Comparison of ENCODE assay signal across 15 mouse cellular contexts in the genomic region with DNA sequence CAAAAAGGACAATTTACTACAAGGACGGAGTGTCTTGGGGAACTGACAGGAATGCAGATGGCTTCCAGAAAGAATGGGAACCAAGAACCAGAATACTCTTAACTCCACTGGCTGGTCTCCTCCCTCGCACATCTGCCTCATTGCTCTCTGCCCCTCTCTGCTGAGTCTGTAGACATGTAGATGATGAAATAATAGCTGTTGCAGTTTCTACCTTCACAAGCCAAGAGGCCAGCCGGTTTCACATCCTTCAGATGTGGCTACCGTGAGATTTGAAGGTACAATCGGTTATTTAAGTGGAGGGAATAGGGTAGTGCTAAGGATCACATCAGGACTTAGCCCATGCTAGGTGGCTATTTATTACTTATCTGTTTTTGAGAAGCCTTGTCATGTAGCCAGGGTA.
"Had no signal": no experiment of that assay in that cellular context is flagged by ENCODE, and none has a peak within 500 bp of the region (broad histone marks: within the 10 kb centered on the region; RNA-seq: fewer than 3 reads in every experiment).

No protein-coding gene starts in this region.

- H3K4me1 ChIP-seq: kidney, embryonic 15.5 days; midbrain, embryonic 10.5 days; neural tube, embryonic 12.5 days had no signal

- ATAC-seq: intestine, embryonic 16.5 days had no signal

- H3K27me3 ChIP-seq: kidney, embryonic 15.5 days; limb, embryonic 13.5 days; lung, embryonic 15.5 days; neural tube, embryonic 12.5 days had no signal

- H3K4me2 ChIP-seq: kidney, embryonic 15.5 days; limb, embryonic 13.5 days; lung, embryonic 15.5 days; neural tube, embryonic 12.5 days had no signal

- H3K9me3 ChIP-seq: kidney, embryonic 15.5 days; limb, embryonic 13.5 days; lung, embryonic 15.5 days; midbrain, embryonic 10.5 days; neural tube, embryonic 12.5 days had no signal

- H3K9ac ChIP-seq: kidney, embryonic 15.5 days; limb, embryonic 13.5 days; liver, embryonic 14.5 days; lung, embryonic 15.5 days; neural tube, embryonic 12.5 days had no signal

- H3K4me3 ChIP-seq: kidney, embryonic 15.5 days; limb, embryonic 13.5 days; lung, embryonic 15.5 days; midbrain, embryonic 10.5 days; myocyte; neural tube, embryonic 12.5 days had no signal

- H3K36me3 ChIP-seq: kidney, embryonic 15.5 days; limb, embryonic 13.5 days; lung, embryonic 15.5 days; midbrain, embryonic 10.5 days; neural tube, embryonic 12.5 days had no signal

- H3K27ac ChIP-seq: kidney, embryonic 15.5 days; limb, embryonic 13.5 days; liver, embryonic 14.5 days; lung, embryonic 15.5 days; midbrain, embryonic 10.5 days; neural tube, embryonic 12.5 days; stomach, postnatal 0 days had no signal

- DNase-seq: kidney, adult 2 months; kidney, postnatal 14 days; left cerebral cortex, postnatal 4 days; lung, postnatal 14 days; midbrain, embryonic 14.5 days; thymus, postnatal 4 days had no signal
